Mouse (Mus musculus) liver, embryonic 11.5 days (tissue): Measurements from ENCODE around the gene Efemp1. TPM values are rescaled to one million over a fixed set of nuclear protein-coding genes. Genes with fewer than 3 reads are reported as not detected.

Experiments used
- ATAC-seq: fragments of 200-750 bp; cut with Nextera tagmentation; replicated peaks from 2 replicates; pipeline ENCODE4 v1.8.0; 2017; ENCODE audit warnings: moderate number of reproducible peaks, mild to moderate bottlenecking, moderate TSS enrichment, moderate library complexity; ENCODE audit not compliant: low FRiP score
- DNase-seq: peaks from one replicate; pipeline ENCODE4 v3.0.0-alpha.2; 2017; ENCODE audit warnings: low spot score
- H3K27ac ChIP-seq: fragments of 300-500 bp; sonication (generic); 2 replicates; pipeline ENCODE4 v1.5.1; 2014; ENCODE audit warnings: mild to moderate bottlenecking, low read depth, low read length, control low read depth
- H3K27me3 ChIP-seq: fragments of 300-500 bp; sonication (generic); replicated peaks from 2 replicates; pipeline ENCODE4 v1.6.1; 2014; ENCODE audit warnings: low read length, mixed read lengths; ENCODE audit not compliant: control insufficient read depth, insufficient read depth
- H3K36me3 ChIP-seq: fragments of 300-500 bp; sonication (generic); 2 replicates; pipeline ENCODE4 v1.6.1; 2014; ENCODE audit warnings: mild to moderate bottlenecking, low read length, moderate library complexity, mixed read lengths; ENCODE audit not compliant: control insufficient read depth, insufficient read depth
- H3K4me1 ChIP-seq: fragments of 300-500 bp; sonication (generic); replicated peaks from 2 replicates; pipeline ENCODE4 v1.6.1; 2014; ENCODE audit warnings: low read length, mixed read lengths; ENCODE audit not compliant: control insufficient read depth, insufficient read depth
- H3K4me2 ChIP-seq: fragments of 300-500 bp; sonication (generic); 2 replicates; pipeline ENCODE4 v1.6.1; 2014; ENCODE audit warnings: mild to moderate bottlenecking, control low read depth, moderate library complexity
- H3K4me3 ChIP-seq: fragments of 300-500 bp; sonication (generic); 2 replicates; pipeline ENCODE4 v1.5.1; 2014; ENCODE audit warnings: low read depth, low read length, control low read depth
- H3K9ac ChIP-seq: fragments of 300-500 bp; sonication (generic); 2 replicates; pipeline ENCODE4 v1.6.1; 2014; ENCODE audit warnings: low read depth, low read length, control low read depth
- H3K9me3 ChIP-seq: fragments of 300-500 bp; sonication (generic); 2 replicates; pipeline ENCODE4 v1.6.1; 2016; ENCODE audit warnings: low read length, inconsistent platforms, mixed read lengths; ENCODE audit not compliant: control insufficient read depth
- WGBS: fragments of 180-500 bp; shearing (Covaris S2); extraction: QIAGEN DNeasy Blood & Tissue Kit; methylation state at CpG from one replicate; pipeline ENCODE4 v1.1.7; 2014; 5-methylcytosine and 5-hydroxymethylcytosine counted together
- polyA plus RNA-seq: library from polyadenylated mRNA; unstranded; fragments of >200 nt; fragmentation: Nextera tagmentation; extraction: Ambion mirVana; gene quantifications from 2 replicates; pipeline ENCODE4 v1.2.1, GENCODE M21; 2014

Gene Efemp1
- polyA plus RNA-seq, 1 experiment from 2014 or later, result 10.0 TPM

DNA sequence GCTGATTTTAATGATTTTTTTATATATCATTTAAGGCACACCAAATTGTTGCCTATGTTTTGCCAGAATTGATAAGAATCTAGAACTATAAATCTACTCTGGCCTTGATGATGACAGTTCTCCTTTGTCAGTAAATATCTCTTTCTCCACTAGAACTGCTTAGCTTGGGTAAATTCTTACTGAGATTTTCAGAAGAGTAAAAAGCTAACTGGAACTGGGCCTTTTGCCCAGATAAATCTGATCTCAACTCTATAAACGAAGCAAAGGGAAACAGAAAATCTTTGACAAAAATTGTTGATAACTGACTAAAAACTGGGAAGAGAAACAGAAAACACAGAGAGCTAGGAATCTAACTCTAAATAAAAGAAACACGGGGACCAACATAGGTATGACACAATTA lies 51.6 kb downstream of the Efemp1 start:
- Histone ChIP-seq H3K4me3 (no peak overlapping the region), H3K4me1 (no peaks in the 10 kb centered on the region), H3K36me3 (no peaks in the 10 kb centered on the region), H3K27me3 (no peaks in the 10 kb centered on the region), H3K9me3 (no peaks in the 10 kb centered on the region), H3K4me2 (no peak overlapping the region), H3K27ac (no peak overlapping the region), H3K9ac (no peak overlapping the region)
- WGBS, result 68% methylated on average over 2 of the region's 2 CpGs
- no peak for ATAC-seq
- no peak for DNase-seq

- no peaks in the 10 kb centered on the region for H3K27me3 ChIP-seq
- H3K27ac ChIP-seq, result no peak overlapping the region
- no peak overlapping the region for H3K4me2 ChIP-seq
- no peak for DNase-seq
- no peak overlapping the region for H3K9ac ChIP-seq
- no peaks in the 10 kb centered on the region for H3K9me3 ChIP-seq
- H3K36me3 ChIP-seq, result no peaks in the 10 kb centered on the region
- H3K4me3 ChIP-seq, result no peak overlapping the region
- no peaks in the 10 kb centered on the region for H3K4me1 ChIP-seq
- WGBS, result 62% methylated on average over 3 of the region's 3 CpGs
- ATAC-seq, result no peak
Observed at GRCm38 (mm10) chr11:28906288-28906687, 53.3 kb downstream of the Efemp1 start.

DNA sequence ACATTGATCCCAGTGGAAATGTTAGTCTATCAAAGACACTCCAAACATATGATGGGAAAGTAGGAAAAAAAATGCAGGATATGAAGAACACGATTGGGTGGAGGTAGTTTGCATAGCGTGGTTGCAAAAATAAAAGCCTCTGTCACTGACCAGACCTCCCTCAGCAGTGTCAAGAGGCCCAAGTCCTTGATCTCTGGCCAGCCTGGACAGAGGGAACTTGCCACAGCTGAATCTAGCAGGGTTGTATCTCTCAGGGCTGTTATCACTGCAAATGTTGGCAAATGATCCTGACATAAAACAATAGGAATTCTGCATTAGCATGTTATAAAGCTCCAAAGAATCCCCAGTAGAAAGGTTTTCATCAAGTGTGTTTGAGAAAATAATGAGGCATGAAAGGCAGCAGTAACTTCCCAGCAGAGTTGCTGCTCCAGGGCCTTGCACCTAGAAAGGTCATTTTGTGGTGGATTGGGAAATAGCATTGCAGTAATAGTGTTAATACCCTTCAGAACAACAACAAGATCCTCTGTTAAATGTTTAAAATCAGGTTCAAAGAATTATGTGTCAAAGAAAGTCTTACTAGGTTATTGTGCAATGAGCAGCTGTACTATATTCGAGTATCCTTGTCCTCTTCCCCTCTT lies 56.0 kb downstream of the Efemp1 start:
- Histone ChIP-seq H3K4me3 (no peak overlapping the region), H3K4me1 (no peaks in the 10 kb centered on the region), H3K27ac (no peak overlapping the region), H3K4me2 (no peak overlapping the region), H3K9ac (no peak overlapping the region), H3K27me3 (no peaks in the 10 kb centered on the region), H3K36me3 (no peaks in the 10 kb centered on the region), H3K9me3 (no peaks in the 10 kb centered on the region)
- ATAC-seq (no peak), DNase-seq (no peak)
- 51% methylated on average over 3 of the region's 3 CpGs for WGBS

GRCm38 (mm10) chr11:28912469-28913138 lies 59.6 kb downstream of the Efemp1 start:
- Histone ChIP-seq H3K4me2 (no peak overlapping the region), H3K27me3 (no peaks in the 10 kb centered on the region), H3K4me3 (no peak overlapping the region), H3K9me3 (no peaks in the 10 kb centered on the region), H3K36me3 (no peaks in the 10 kb centered on the region), H3K27ac (no peak overlapping the region), H3K9ac (no peak overlapping the region), H3K4me1 (no peaks in the 10 kb centered on the region)
- DNase-seq (no peak), ATAC-seq (no peak)
- WGBS, result 74% methylated on average over 3 of the region's 3 CpGs

- no peak for ATAC-seq
- no peak for DNase-seq
- Histone ChIP-seq H3K4me1 (no peaks in the 10 kb centered on the region), H3K27me3 (no peaks in the 10 kb centered on the region), H3K36me3 (no peaks in the 10 kb centered on the region), H3K27ac (no peak overlapping the region), H3K4me2 (no peak overlapping the region), H3K9ac (no peak overlapping the region), H3K9me3 (no peaks in the 10 kb centered on the region), H3K4me3 (no peak overlapping the region)
Observed at GRCm38 (mm10) chr11:28934449-28934848, 81.4 kb downstream of the Efemp1 start.

GRCm38 (mm10) chr11:28939651-28940050 lies 86.6 kb downstream of the Efemp1 start:
- no peaks in the 10 kb centered on the region for H3K9me3 ChIP-seq
- no peak overlapping the region for H3K9ac ChIP-seq
- H3K4me2 ChIP-seq, result no peak overlapping the region
- 74% methylated on average over 1 of the region's 1 CpGs for whole genome bisulfite sequencing
- no peak overlapping the region for H3K4me3 ChIP-seq
- DNase-seq (no peak), ATAC-seq (no peak)
- no peaks in the 10 kb centered on the region for H3K4me1 ChIP-seq
- no peaks in the 10 kb centered on the region for H3K36me3 ChIP-seq
- no peak overlapping the region for H3K27ac ChIP-seq
- H3K27me3 ChIP-seq, result no peaks in the 10 kb centered on the region

DNA sequence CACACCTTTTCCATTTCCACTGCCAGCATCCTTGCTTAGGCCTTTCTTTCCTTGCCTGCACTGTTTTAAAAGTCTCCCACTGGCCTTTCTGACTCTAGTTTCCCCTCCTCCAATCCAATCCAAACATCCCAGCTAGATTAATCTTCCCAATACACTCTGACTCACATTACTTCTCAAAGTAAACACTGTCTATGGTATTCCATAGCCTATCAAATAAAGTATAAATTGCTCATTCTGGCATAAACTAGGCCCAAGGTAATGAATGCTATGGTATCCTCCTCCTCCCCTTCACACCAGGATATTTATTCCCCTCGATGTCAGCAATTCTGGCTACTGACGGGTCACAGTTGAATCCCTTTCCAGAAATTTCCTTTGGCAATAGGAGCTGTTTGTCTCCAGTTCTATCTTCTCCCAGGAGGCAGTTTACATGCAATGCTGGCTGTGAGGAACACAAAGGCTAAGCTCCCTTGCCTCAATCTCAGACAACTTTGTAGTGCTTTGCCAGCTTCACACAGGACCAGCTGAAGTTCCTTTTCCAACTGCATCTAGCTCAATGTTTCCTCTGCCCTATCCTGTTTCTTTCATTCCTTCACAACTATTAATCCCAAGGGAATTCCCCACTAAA lies 98.7 kb downstream of the Efemp1 start:
- WGBS, result 64% methylated on average over 2 of the region's 2 CpGs
- H3K9ac ChIP-seq, result no peak overlapping the region
- DNase-seq, result no peak
- H3K4me2 ChIP-seq, result no peak overlapping the region
- H3K27me3 ChIP-seq, result no peaks in the 10 kb centered on the region
- H3K27ac ChIP-seq, result no peak overlapping the region
- no peaks in the 10 kb centered on the region for H3K9me3 ChIP-seq
- H3K36me3 ChIP-seq, result no peaks in the 10 kb centered on the region
- H3K4me3 ChIP-seq, result no peak overlapping the region
- ATAC-seq, result no peak
- no peaks in the 10 kb centered on the region for H3K4me1 ChIP-seq

DNA sequence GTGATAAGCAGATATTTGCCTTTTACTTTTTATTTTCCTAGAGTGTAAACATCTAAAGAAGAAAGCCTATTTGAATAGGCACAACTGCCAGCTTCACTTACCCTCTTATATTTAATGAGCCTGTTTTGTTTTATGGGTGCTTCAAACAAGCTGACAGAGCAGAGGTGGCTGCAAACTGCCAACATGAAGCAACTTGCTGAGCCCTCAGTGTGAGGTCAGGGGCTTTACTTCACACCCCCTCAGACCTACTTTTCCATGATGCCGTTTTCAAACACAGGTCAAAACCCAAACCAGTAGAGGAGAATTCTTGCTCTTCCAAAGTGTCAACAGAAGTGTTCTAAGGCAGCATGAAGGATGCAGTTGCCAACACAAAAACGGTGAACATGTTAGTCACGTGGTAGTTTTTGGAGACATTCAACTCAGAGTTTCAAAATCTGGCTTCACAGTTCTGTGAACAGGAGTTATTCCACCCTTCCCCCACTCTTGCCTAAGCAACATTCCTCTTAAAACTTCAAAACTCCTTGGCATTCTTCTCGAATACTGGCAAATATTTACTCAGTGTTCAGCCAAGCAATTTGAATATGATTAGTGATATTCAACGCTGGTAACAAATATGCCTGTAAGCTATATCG lies 101.8 kb downstream of the Efemp1 start:
- Histone ChIP-seq H3K27ac (no peak overlapping the region), H3K9me3 (no peaks in the 10 kb centered on the region), H3K4me3 (no peak overlapping the region), H3K9ac (no peak overlapping the region), H3K4me2 (no peak overlapping the region), H3K27me3 (no peaks in the 10 kb centered on the region), H3K36me3 (no peaks in the 10 kb centered on the region), H3K4me1 (no peaks in the 10 kb centered on the region)
- 61% methylated on average over 6 of the region's 6 CpGs for WGBS
- DNase-seq, result no peak
- ATAC-seq, result no peak
